Mouse (Mus musculus): ENCODE data around the gene Mrc1.

- TF ChIP-seq POLR2A (IDR thresholded peaks at IDR 0.05; ENCODE audit: control insufficient read depth in 1 of 2, insufficient read depth in 1 of 2, low read depth in 1 of 2, low read length in 2 of 2, poor library complexity in 1 of 2) (no peak), ZC3H11A (IDR thresholded peaks at IDR 0.05; ENCODE audit: low read depth, low read length) (no peak), TAL1 (IDR thresholded peaks at IDR 0.05; ENCODE audit: low read length) (no peak), ZNF384 (IDR thresholded peaks at IDR 0.05; ENCODE audit: low read depth, low read length) (no peak), MYC (IDR thresholded peaks at IDR 0.05; ENCODE audit: low read depth, low read length) (no peak), MAFK (IDR thresholded peaks at IDR 0.05; ENCODE audit: borderline replicate concordance, low read depth, low read length) (no peak), GATA1 (IDR thresholded peaks at IDR 0.05; ENCODE audit: low read depth, low read length) (no peak), CHD2 (IDR thresholded peaks at IDR 0.05; ENCODE audit: low read length) (no peak), ZKSCAN1 (IDR thresholded peaks at IDR 0.05; ENCODE audit: low read depth, low read length) (no peak), ELF1 (IDR thresholded peaks at IDR 0.05; ENCODE audit: low read depth, low read length) (no peak), POLR2AphosphoS5 (IDR thresholded peaks at IDR 0.05; ENCODE audit: borderline replicate concordance, low read depth, low read length) (no peak), MAX (IDR thresholded peaks at IDR 0.05; ENCODE audit: low read length) (no peak), USF2 (IDR thresholded peaks at IDR 0.05; ENCODE audit: borderline replicate concordance in 1 of 2, insufficient read depth in 1 of 2, low read depth in 1 of 2, low read length in 2 of 2) (no peak), EP300 (IDR thresholded peaks at IDR 0.05; ENCODE audit: low read depth in 1 of 2, low read length in 2 of 2) (no peak)
Observed at GRCm38 (mm10) chr2:14279256-14279655, 50.1 kb downstream of the Mrc1 start.

All from MEL (cell line).